Mouse (Mus musculus) spleen, adult 2 months (tissue): ENCODE measurements around the gene Dcxr. TPM values are rescaled to one million over a fixed set of nuclear protein-coding genes. Genes with fewer than 3 reads are reported as not detected.

ENCODE experiments used
- DNase-seq, 2 experiments: peaks; one replicate each; pipeline versions ENCODE4 v3.0.0 to v3.0.0-alpha.2; 2012 to 2021; ENCODE audit warnings: low spot score in 2 of 2, low read depth in 1 of 2
- H3K27ac ChIP-seq: fragments of 200-500 bp; 2 replicates; pipeline ENCODE4 v1.5.1; 2012; ENCODE audit warnings: low read length, inconsistent platforms; ENCODE audit not compliant: insufficient read depth
- H3K27me3 ChIP-seq: fragments of 200-500 bp; 2 replicates; pipeline ENCODE4 v1.6.1; 2012; ENCODE audit warnings: mild to moderate bottlenecking, moderate library complexity, low read length, inconsistent platforms; ENCODE audit not compliant: control insufficient read depth, insufficient read depth
- H3K36me3 ChIP-seq: fragments of 200-500 bp; 2 replicates; pipeline ENCODE4 v1.6.1; 2012; ENCODE audit warnings: mild to moderate bottlenecking, low read length, inconsistent platforms; ENCODE audit not compliant: control insufficient read depth, insufficient read depth
- H3K4me1 ChIP-seq: fragments of 200-500 bp; 2 replicates; pipeline ENCODE4 v1.6.1; 2011; ENCODE audit warnings: inconsistent platforms; ENCODE audit not compliant: control insufficient read depth, insufficient read depth, insufficient read length
- H3K4me3 ChIP-seq: fragments of 200-500 bp; 2 replicates; pipeline ENCODE4 v1.5.1; 2011; ENCODE audit warnings: mild to moderate bottlenecking, inconsistent platforms; ENCODE audit not compliant: insufficient read depth, insufficient read length; ENCODE audit errors: extremely low read depth
- CTCF ChIP-seq: fragments of 200-500 bp; IDR thresholded peaks from 2 replicates; pipeline ENCODE4 v1.5.1; 2011; ENCODE audit warnings: mild to moderate bottlenecking, inconsistent platforms; ENCODE audit not compliant: insufficient read depth, insufficient read length, insufficient replicate concordance; ENCODE audit errors: extremely low read depth
- POLR2A ChIP-seq: fragments of 200-500 bp; IDR thresholded peaks from 2 replicates; pipeline ENCODE4 v1.6.1; 2011; ENCODE audit warnings: low read depth, low read length, inconsistent platforms
- WGBS: fragments of 180-500 bp; shearing (Covaris S2); methylation state at CpG from one replicate; pipeline ENCODE4 v1.1.7; 2018; 5-methylcytosine and 5-hydroxymethylcytosine counted together
- polyA plus RNA-seq: library from polyadenylated mRNA; depleted of rRNA; stranded (reverse); fragments of >200 nt; gene quantifications from 2 replicates; pipeline ENCODE4 v1.2.3, GENCODE M21; 2012

Gene Dcxr
- polyA plus RNA-seq, 1 experiment = 39.1 TPM

DNA sequence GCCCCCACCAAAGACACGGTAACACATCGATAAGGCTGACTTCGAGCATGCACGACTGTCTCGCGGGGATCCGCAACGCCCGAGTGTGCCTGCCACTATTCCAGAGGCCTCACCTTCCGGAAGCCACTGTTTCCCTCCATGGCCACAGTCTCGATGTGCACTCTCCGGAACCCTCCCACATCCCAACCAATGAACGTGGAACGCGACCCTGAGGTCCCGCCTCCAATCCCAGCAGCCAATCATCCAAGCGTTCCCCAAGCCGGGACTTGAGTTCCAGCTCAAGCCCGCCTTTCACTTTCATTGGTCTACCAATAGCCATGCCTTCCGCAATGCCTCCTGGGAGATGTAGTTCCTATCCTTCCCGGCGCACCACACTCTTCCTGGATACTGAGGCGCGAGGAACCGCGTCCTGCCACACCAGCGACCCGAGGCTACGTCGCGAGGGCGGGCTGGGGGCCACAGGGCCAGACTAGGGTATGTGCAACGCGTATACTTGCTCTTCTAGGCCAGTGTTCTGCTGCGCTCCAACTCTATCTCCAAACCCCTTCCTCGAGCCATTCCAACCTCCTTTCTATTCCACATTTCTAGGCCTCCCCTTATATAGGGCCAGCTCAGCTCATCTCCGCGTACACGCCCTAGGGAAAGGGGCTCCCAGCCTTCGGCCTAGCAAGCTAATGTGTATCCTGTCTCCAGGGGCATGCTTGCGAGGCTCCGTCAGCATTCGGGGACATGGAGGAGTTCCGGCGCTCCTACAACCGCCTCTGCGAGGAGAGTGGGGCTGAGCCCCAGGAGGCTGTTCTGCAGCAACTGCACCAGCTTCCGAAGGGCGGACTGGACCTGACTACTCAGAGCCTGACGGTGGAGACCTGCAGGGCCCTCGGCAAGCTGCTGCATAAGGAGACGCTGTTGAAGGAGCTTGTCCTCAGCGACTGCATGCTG lies 13.2 kb downstream of the Dcxr start, which contains the start of the genes Cenpx and Lrrc45:
TSS of gene Cenpx (minus strand) at position 159 of the 939 bp plus-strand sequence.
TSS of gene Lrrc45 (plus strand) at position 346 of the 939 bp plus-strand sequence.
- Histone ChIP-seq H3K4me1 (peaks cover 4% of the 10 kb centered on the region; the same call in 1 of the 2 replicates), H3K27me3 (no peaks in the 10 kb centered on the region), H3K27ac (peak within 1 kb of the TSS; percentile 30), H3K36me3 (peaks cover 5% of the 10 kb centered on the region; the same call in 1 of the 2 replicates), H3K4me3 (peak within 1 kb of the TSS; percentile 81)
- DNase-seq = peak; percentile 91 to 96
- TF ChIP-seq CTCF (no peak), POLR2A (peak; percentile 30)
- WGBS = 1% methylated on average over 53 of the region's 53 CpGs

DNA sequence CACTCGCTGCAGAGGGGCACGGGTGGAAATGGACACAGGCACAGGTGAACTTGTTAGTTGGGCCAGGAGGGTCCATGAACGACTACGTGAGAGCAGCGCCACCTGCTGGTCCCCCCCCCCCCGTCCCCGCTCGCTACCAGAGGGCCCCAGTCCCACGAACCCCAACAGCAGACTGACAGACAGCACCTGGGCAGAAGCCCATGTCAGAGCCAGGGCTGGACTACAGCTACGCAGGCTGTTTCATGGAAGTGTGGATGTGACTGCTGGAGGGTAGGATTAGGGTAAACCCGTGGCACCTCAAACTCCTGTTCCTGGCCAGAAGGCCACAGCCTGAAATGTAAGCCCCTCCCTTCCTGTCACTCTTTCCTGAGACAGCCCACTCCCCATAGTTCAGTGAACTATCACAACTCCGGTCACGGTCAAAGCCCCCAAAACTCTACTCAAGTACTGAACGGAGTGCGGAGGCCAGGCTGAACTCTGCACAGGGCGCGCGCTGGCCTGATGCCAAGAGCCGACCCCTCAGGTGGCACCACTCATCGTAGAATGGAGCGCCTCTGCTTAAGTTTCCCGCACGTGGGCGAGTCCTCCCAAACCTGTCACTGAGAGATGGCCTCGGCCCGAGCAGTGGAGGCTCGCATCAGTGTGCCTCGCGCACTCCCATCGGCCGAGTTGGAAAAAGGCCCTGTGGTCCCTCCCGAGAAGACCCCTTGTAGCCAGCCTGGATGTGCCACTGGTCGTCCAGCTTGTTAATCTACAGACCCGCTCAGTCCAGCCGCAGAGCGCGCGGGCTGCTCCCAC lies 14.1 kb downstream of the Dcxr start:
- peak in 1 of 2 experiments; percentile 47 for DNase-seq
- TF ChIP-seq CTCF (peak; percentile 82), POLR2A (no peak)
- Histone ChIP-seq H3K27me3 (no peaks in the 10 kb centered on the region), H3K4me3 (peak overlapping the region; percentile 81), H3K4me1 (peaks cover 4% of the 10 kb centered on the region; the same call in 1 of the 2 replicates), H3K27ac (peak overlapping the region; percentile 30), H3K36me3 (0 out of 2 replicates have a peak, but pooled peaks cover 4% of the 10 kb centered on the region)
- 1% methylated on average over 38 of the region's 38 CpGs for WGBS

DNA sequence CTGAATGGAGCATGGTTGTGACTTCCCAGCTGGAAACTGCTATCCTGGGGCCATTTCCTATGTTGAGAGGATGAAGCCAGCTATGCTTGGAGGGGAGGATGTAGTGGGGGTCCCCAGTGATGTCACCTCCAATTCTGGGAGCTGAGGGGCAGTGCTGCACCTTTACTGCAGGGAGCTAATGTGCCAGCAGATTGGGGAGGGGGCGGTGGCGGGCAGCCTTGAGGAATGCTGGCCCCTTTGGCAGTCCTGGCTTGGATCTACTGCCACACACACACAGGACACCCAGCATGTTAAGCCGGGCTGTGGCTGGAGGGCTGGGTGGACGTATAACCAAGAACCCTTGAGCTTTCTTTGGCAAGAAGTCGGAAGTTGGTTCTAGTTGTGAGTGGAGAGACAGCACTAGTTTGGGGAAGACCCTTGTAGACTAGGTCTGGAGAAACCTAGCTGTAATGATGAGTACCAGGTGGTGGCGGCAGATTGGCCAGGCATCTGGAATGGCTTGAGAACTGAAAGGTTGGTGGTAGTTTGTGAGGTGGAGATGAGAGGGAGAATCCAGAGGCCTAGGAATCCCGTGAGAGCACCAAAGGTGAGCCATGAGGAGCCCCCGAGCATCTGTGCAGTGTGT lies 15.0 kb downstream of the Dcxr start:
- 0 out of 2 replicates have a peak, but pooled peaks cover 3% of the 10 kb centered on the region for H3K36me3 ChIP-seq
- DNase-seq = no peak
- H3K4me3 ChIP-seq = no peak overlapping the region
- TF ChIP-seq CTCF (no peak), POLR2A (no peak)
- H3K4me1 ChIP-seq = peaks cover 4% of the 10 kb centered on the region; the same call in 1 of the 2 replicates
- no peak overlapping the region for H3K27ac ChIP-seq
- no peaks in the 10 kb centered on the region for H3K27me3 ChIP-seq
- 77% methylated on average over 8 of the region's 8 CpGs for WGBS

DNA sequence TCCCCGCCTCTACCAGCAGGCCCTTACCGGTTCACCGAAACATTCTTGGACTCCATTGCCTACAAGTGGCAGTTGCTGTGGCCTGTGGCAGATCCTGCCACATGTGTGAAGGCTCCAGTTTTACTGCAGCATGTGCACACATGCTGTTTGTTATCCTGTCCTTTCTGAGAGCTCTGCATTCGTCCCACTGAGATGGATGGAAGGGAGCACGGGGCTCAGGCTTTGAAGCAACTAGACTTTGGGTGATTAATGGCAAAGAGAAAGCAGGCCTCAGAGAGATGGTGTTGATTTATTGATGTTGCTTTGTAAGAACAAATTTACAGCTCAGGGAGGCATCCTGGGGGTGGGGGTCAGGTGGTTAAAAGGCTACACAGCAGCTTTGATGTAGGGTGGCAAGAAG lies 16.4 kb downstream of the Dcxr start:
- peaks cover 4% of the 10 kb centered on the region; the same call in 1 of the 2 replicates for H3K4me1 ChIP-seq
- no peak for DNase-seq
- H3K27me3 ChIP-seq = no peaks in the 10 kb centered on the region
- no peak overlapping the region for H3K4me3 ChIP-seq
- no peak overlapping the region for H3K27ac ChIP-seq
- 91% methylated on average over 5 of the region's 5 CpGs for WGBS
- no peak for TF ChIP-seq CTCF
- TF ChIP-seq POLR2A = no peak
- H3K36me3 ChIP-seq = 0 out of 2 replicates have a peak, but pooled peaks cover 3% of the 10 kb centered on the region

DNA sequence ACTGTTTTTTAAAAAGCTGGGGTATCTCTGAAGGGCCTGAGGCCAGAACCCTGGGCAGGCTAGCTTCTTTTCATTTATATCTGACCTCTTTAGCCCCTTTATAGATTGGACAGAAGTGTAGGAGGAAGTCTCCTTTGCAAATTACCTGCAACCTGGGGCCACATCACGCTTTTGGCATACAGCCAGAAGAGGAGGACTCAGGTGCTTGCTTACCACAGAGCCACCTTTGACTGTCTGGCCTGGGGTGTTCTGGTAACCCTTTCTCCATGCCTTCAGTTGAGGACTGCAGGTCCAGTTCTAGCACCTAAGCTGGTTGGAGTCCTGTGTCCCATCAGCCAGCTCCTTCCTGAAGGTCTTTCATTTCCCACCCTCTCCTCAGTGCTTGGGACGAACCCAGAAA lies 17.5 kb downstream of the Dcxr start:
- DNase-seq = no peak
- WGBS = 93% methylated on average over 2 of the region's 2 CpGs
- H3K4me1 ChIP-seq = peaks cover 4% of the 10 kb centered on the region; the same call in 1 of the 2 replicates
- 0 out of 2 replicates have a peak, but pooled peaks cover 3% of the 10 kb centered on the region for H3K36me3 ChIP-seq
- H3K27ac ChIP-seq = no peak overlapping the region
- no peak overlapping the region for H3K4me3 ChIP-seq
- no peak for TF ChIP-seq POLR2A
- TF ChIP-seq CTCF = no peak
- H3K27me3 ChIP-seq = no peaks in the 10 kb centered on the region

GRCm38 (mm10) chr11:120707969-120708368 lies 19.1 kb downstream of the Dcxr start:
- peaks cover 6% of the 10 kb centered on the region; the same call in 1 of the 2 replicates for H3K36me3 ChIP-seq
- no peaks in the 10 kb centered on the region for H3K27me3 ChIP-seq
- no peak overlapping the region for H3K4me3 ChIP-seq
- WGBS = 91% methylated on average over 5 of the region's 5 CpGs
- H3K27ac ChIP-seq = no peak overlapping the region
- DNase-seq = no peak
- TF ChIP-seq CTCF (no peak), POLR2A (no peak)
- no peaks in the 10 kb centered on the region; the same call in 1 of the 2 replicates for H3K4me1 ChIP-seq
